Mouse (Mus musculus): ENCODE data around the gene Lrwd1. TPM values are rescaled to one million over a fixed set of nuclear protein-coding genes. Genes with fewer than 3 reads are reported as not detected.

The Lrwd1 gene
- polyA plus RNA-seq, 2 experiments = 31.1 to 59.4 TPM

DNA sequence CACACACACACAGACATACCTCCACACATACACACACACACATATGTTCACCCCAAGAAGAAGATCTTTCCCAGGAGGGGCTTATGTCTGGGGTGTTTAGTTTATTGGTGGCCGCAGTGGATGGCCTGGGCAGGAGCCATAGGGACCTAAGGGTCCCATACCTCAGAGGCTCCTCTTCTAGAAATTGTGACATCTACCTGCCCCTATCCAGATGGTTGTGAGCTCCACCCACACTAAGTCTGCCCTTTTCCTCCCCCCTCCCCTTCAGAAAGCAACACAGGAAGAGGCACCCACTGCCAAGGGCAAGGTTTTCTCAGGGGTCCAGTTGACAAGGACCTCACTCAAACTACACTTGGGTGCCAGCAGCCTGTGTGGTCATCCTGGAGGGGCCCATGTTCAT lies 11.1 kb upstream of the Lrwd1 start:
- TF ChIP-seq POLR2A (IDR thresholded peaks at IDR 0.05; ENCODE audit: borderline replicate concordance, extremely low read depth, insufficient read depth, insufficient read length) = no peak
- no peaks in the 10 kb centered on the region for H3K9me3 ChIP-seq (ENCODE audit: control insufficient read depth, low read length)
- H3K4me3 ChIP-seq (replicated peaks; ENCODE audit: low read length) = no peak overlapping the region
- no peaks in the 10 kb centered on the region for H3K4me1 ChIP-seq (ENCODE audit: control insufficient read depth, insufficient read depth, low read length)
- DNase-seq (ENCODE audit: low spot score) = no peak
- no peak overlapping the region for H3K27ac ChIP-seq (replicated peaks; ENCODE audit: low read depth, low read length)
- no peaks in the 10 kb centered on the region for H3K27me3 ChIP-seq (ENCODE audit: control insufficient read depth, insufficient read depth, low read length)
- 94% methylated on average over 1 of the region's 1 CpGs for WGBS
- H3K9ac ChIP-seq (ENCODE audit: low read depth, low read length, severe bottlenecking) = no peak overlapping the region
- H3K36me3 ChIP-seq (ENCODE audit: control insufficient read depth, insufficient read depth, low read length) = peaks cover 6% of the 10 kb centered on the region
- no peak for ATAC-seq (ENCODE audit: low FRiP score, low read depth)
- no peak overlapping the region for H3K4me2 ChIP-seq (replicated peaks; ENCODE audit: low read depth, low read length, severe bottlenecking)

DNA sequence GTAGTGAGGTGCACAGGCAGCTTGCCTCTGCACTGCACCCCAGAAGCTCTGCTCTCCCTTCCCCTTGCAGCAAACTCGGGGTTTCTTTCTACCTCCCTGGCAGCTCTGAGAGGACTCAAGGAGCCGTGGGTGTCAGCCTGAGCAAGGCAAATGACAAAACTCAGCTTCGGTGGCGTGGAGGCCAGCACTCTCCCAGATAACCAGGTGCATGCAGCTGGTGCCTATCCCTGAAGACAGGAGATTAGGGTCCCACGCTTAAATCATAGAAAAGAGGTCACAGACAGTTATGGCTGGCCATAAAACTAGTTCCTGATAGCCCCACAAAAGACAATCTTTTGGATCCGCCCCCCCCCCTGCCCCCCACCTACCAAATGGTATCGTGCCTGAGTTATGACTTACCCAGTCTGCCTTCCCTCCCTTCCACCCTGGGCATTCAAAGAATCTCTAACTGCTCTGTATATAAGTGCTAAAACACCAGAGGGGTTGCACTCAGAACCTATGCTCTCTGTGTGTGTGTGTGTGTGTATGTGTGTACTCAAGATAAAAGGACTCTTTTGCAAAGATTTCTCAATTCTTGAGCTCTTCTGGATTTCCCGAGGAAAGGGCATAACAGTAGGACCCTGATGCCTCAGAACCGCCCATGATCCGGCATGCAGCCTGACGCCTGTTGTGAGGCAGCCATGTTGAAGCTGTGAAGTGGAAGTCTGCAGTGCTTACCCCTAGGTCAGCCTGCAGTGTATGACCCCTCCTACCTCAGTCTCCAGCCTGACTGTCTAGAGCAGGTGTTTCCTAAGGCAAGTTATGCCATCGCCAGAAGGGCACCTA lies 8.9 kb upstream of the Lrwd1 start:
- Histone ChIP-seq H3K36me3 (ENCODE audit: control insufficient read depth, insufficient read depth, low read length) (peaks cover 26% of the 10 kb centered on the region), H3K4me1 (ENCODE audit: control insufficient read depth, insufficient read depth, low read length) (no peaks in the 10 kb centered on the region), H3K4me2 (replicated peaks; ENCODE audit: low read depth, low read length, severe bottlenecking) (no peak overlapping the region), H3K9ac (ENCODE audit: low read depth, low read length, severe bottlenecking) (no peak overlapping the region), H3K27me3 (ENCODE audit: control insufficient read depth, insufficient read depth, low read length) (no peaks in the 10 kb centered on the region), H3K27ac (replicated peaks; ENCODE audit: low read depth, low read length) (no peak overlapping the region), H3K4me3 (replicated peaks; ENCODE audit: low read length) (no peak overlapping the region), H3K9me3 (ENCODE audit: control insufficient read depth, low read length) (no peaks in the 10 kb centered on the region)
- no peak for TF ChIP-seq POLR2A (IDR thresholded peaks at IDR 0.05; ENCODE audit: borderline replicate concordance, extremely low read depth, insufficient read depth, insufficient read length)
- ATAC-seq (ENCODE audit: low FRiP score, low read depth) (no peak), DNase-seq (ENCODE audit: low spot score) (no peak)
- WGBS = 57% methylated on average over 12 of the region's 12 CpGs

DNA sequence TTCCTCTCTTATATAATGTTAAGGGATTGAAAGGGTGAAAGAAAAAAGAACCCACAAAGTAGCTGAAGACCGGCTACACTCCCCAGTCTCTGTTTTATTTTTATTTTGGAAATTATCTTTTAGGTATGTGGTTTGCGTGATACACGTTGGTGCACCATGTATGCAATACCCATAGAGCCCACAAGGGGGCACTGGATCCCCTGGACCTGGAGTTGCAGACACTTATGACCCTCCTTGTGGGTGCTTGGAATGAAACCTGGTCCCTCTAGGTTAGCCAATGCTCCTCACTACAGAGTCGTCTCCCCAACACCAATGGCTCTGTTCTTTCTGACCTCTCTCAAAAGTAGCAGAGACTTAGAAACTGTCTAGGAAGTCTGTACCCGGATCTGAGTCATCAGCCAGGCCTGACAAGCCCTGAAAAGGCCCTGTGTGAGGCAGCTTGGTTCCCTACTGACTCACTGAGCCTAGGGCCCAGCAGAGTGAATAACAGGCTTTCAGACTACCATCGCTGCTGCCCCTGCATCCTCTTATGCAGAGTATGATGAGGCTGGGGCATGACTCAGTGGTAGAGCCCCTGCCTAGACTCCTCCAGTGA lies 7.4 kb upstream of the Lrwd1 start:
- TF ChIP-seq POLR2A (IDR thresholded peaks at IDR 0.05; ENCODE audit: borderline replicate concordance, extremely low read depth, insufficient read depth, insufficient read length) = no peak
- H3K27me3 ChIP-seq (ENCODE audit: control insufficient read depth, insufficient read depth, low read length) = no peaks in the 10 kb centered on the region
- H3K4me1 ChIP-seq (ENCODE audit: control insufficient read depth, insufficient read depth, low read length) = no peaks in the 10 kb centered on the region
- no peak overlapping the region for H3K4me2 ChIP-seq (replicated peaks; ENCODE audit: low read depth, low read length, severe bottlenecking)
- H3K9ac ChIP-seq (ENCODE audit: low read depth, low read length, severe bottlenecking) = no peak overlapping the region
- 90% methylated on average over 6 of the region's 6 CpGs for WGBS
- DNase-seq (ENCODE audit: low spot score) (no peak), ATAC-seq (ENCODE audit: low FRiP score, low read depth) (no peak)
- H3K27ac ChIP-seq (replicated peaks; ENCODE audit: low read depth, low read length) = no peak overlapping the region
- H3K4me3 ChIP-seq (replicated peaks; ENCODE audit: low read length) = no peak overlapping the region
- peaks cover 38% of the 10 kb centered on the region for H3K36me3 ChIP-seq (ENCODE audit: control insufficient read depth, insufficient read depth, low read length)
- no peaks in the 10 kb centered on the region for H3K9me3 ChIP-seq (ENCODE audit: control insufficient read depth, low read length)

DNA sequence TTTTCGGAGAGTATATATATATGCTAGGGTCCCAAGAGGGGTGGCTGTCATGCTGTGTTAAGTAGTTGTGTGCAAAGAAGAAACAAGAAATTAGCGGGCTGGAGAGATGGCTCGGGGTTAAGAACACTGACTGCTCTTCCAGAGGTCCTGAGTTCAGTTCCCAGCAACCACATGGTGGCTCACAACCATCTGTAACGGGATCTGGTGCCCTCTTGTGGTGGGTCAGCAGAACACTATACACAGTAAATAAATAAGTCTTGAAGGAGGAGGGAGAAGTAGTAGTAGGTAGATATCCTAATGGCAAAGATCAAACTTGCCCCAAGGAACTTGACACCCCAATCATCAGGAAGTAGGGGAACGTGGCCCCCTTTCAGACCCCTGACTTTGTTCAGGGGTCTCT lies 6.9 kb upstream of the Lrwd1 start:
- WGBS = 87% methylated on average over 5 of the region's 5 CpGs
- no peak overlapping the region for H3K4me3 ChIP-seq (replicated peaks; ENCODE audit: low read length)
- ATAC-seq (ENCODE audit: low FRiP score, low read depth) (no peak), DNase-seq (ENCODE audit: low spot score) (no peak)
- no peak overlapping the region for H3K9ac ChIP-seq (ENCODE audit: low read depth, low read length, severe bottlenecking)
- H3K27me3 ChIP-seq (ENCODE audit: control insufficient read depth, insufficient read depth, low read length) = no peaks in the 10 kb centered on the region
- H3K4me2 ChIP-seq (replicated peaks; ENCODE audit: low read depth, low read length, severe bottlenecking) = no peak overlapping the region
- H3K27ac ChIP-seq (replicated peaks; ENCODE audit: low read depth, low read length) = no peak overlapping the region
- no peaks in the 10 kb centered on the region for H3K9me3 ChIP-seq (ENCODE audit: control insufficient read depth, low read length)
- H3K36me3 ChIP-seq (ENCODE audit: control insufficient read depth, insufficient read depth, low read length) = peaks cover 38% of the 10 kb centered on the region
- no peak for TF ChIP-seq POLR2A (IDR thresholded peaks at IDR 0.05; ENCODE audit: borderline replicate concordance, extremely low read depth, insufficient read depth, insufficient read length)
- no peaks in the 10 kb centered on the region for H3K4me1 ChIP-seq (ENCODE audit: control insufficient read depth, insufficient read depth, low read length)

DNA sequence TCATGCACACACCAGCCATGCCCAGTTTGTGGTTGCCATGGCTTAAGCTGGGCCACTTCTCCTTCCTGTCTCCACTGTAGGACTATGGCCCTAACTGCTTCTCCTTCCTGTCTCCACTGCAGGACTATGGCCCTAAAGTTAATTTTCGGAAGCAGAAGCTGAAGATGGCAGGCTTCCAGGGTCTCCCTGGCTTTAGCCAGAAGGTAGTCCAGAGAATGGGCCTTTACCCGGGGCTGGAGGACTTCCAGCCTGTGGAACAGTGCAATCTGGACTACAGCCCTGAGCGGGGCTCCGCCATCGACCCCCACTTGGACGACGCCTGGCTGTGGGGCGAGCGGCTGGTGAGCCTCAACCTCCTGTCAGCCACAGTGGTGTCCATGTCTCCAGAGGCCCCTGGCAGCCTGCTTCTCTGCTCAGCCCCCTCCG lies 4.2 kb upstream of the Lrwd1 start:
- no peak overlapping the region for H3K4me2 ChIP-seq (replicated peaks; ENCODE audit: low read depth, low read length, severe bottlenecking)
- no peaks in the 10 kb centered on the region for H3K9me3 ChIP-seq (ENCODE audit: control insufficient read depth, low read length)
- no peak overlapping the region for H3K4me3 ChIP-seq (replicated peaks; ENCODE audit: low read length)
- ATAC-seq (ENCODE audit: low FRiP score, low read depth) (no peak), DNase-seq (ENCODE audit: low spot score) (no peak)
- H3K27me3 ChIP-seq (ENCODE audit: control insufficient read depth, insufficient read depth, low read length) = no peaks in the 10 kb centered on the region
- no peak for TF ChIP-seq POLR2A (IDR thresholded peaks at IDR 0.05; ENCODE audit: borderline replicate concordance, extremely low read depth, insufficient read depth, insufficient read length)
- H3K36me3 ChIP-seq (ENCODE audit: control insufficient read depth, insufficient read depth, low read length) = peaks cover 38% of the 10 kb centered on the region
- peaks cover 9% of the 10 kb centered on the region for H3K4me1 ChIP-seq (ENCODE audit: control insufficient read depth, insufficient read depth, low read length)
- no peak overlapping the region for H3K9ac ChIP-seq (ENCODE audit: low read depth, low read length, severe bottlenecking)
- no peak overlapping the region for H3K27ac ChIP-seq (replicated peaks; ENCODE audit: low read depth, low read length)
- 93% methylated on average over 10 of the region's 10 CpGs for WGBS

Measured in limb, embryonic 14.5 days (tissue).